Mouse (Mus musculus) lung, postnatal 4 days (tissue): ENCODE measurements around the gene Lrg1.

Source experiments
- DNase-seq, 2 experiments: peaks; one replicate each; pipeline ENCODE4 v3.0.0; 2021

The Lrg1 gene

GRCm38 (mm10) chr17:56134463-56134971, 12.7 kb upstream of the Lrg1 start:
- peak; percentile 73 to 85 for DNase-seq

GRCm38 (mm10) chr17:56133457-56134363, 11.9 kb upstream of the Lrg1 start:
- DNase-seq, result peak; percentile 70 to 72

DNA sequence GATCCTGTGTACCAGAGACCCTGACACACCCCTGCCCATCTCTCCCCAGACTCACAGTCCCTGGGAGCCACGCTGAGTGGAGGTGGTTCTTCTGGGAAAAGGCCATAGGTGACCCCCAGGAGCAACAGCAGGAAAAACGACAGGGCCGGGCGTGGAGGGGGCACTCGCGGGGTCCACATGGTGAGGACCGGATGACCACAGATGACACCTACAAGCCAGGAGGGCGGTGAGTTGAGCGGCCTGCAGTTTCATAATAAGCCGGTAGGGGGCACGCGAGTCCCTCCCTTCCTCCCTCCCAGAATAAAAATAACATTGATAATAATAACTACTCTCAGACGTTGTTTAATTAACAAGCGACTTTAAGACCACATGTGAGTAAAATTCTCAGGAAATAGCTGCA, 10.9 kb upstream of the Lrg1 start:
- DNase-seq, result peak; percentile 66 to 82

DNA sequence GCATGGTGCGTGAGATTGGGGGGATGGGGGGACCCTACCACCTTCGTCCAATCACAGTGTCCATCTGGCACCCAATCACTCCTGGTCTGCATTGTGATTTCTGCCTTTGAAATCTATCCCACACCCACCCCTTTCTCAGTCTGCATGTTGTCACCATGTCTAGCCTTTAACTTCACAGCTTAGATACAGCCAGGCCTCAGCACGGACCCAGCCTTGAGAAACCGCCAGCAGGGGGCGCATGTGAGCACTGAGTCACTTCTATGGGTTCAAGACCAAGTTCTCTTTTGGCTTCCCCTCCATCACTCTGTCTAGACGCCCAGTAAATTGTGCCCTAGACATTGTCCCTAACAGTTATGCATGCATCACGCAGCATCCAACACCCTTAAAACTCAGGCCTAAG, 10.0 kb upstream of the Lrg1 start:
- peak in 1 of 2 experiments; percentile 80 for DNase-seq

DNA sequence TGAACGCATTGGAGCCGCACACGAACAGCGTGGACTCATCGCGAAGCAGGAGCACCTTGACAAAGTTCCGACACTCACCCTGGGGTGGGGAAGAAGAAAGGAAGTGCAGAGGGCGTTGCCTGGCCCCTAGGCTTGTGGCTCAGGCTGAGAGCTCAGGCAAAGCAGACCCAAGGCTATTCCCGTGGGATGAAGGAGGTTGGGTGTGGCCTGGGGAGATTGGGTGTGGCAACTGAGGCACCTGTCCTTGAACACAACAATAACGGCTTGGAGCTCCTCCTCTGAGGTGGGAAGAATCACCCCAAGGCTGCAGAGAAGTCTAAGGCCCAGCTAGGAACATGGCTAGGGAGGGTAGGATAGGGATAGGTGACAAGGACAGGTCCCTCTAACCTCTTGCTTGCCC, 9.3 kb upstream of the Lrg1 start:
- no peak for DNase-seq

- no peak for DNase-seq
Measured at GRCm38 (mm10) chr17:56128246-56128645, 6.4 kb upstream of the Lrg1 start.

DNA sequence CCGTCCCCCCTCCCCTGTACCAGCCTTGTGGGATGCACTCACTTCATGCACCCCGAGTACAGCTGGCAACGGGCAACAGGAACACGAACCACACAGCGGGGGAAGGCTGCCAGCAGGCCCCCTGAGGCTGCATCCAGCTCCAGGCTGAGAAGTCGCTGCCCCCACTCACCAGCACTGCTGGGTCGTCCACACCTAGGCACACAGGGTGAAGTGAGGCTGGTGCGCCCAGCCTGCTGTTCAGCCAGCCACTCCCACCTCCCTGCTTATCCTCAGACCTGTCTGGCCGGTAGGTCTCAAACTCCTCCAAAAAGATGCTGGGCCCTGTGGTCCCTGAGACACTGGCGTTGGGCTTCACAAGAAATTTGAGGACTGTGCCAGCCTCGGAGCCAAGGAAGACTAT, 4.4 kb upstream of the Lrg1 start:
- DNase-seq, result no peak

- DNase-seq, result no peak
Measured at GRCm38 (mm10) chr17:56125276-56125630, 3.5 kb upstream of the Lrg1 start.

GRCm38 (mm10) chr17:56124377-56125275, 2.8 kb upstream of the Lrg1 start:
- peak in 1 of 2 experiments; percentile 67 for DNase-seq

- no peak for DNase-seq
Measured at GRCm38 (mm10) chr17:56123681-56124340, 2.0 kb upstream of the Lrg1 start.

DNA sequence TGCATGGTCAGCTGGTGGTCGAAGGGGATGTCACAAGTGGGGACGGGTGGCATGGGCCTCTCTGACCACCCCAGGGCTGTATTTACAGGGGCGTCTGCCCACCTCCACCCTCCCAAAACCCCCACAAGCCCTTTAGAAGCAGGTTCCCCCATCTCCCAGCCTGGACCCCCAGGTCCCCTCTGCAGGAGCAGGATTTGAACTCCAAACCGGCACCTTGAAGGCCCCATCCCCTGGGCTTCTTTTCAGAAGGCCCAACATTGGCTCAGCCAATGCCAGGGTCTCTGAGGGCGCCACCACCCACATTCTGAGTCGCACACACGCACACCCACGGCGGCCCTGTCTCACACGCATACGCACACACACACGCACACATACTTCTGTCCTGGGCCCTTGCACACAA, 1.4 kb upstream of the Lrg1 start:
- DNase-seq, result no peak

GRCm38 (mm10) chr17:56119981-56120880, 1.6 kb downstream of the Lrg1 start:
- peak; percentile 40 to 59 for DNase-seq

DNA sequence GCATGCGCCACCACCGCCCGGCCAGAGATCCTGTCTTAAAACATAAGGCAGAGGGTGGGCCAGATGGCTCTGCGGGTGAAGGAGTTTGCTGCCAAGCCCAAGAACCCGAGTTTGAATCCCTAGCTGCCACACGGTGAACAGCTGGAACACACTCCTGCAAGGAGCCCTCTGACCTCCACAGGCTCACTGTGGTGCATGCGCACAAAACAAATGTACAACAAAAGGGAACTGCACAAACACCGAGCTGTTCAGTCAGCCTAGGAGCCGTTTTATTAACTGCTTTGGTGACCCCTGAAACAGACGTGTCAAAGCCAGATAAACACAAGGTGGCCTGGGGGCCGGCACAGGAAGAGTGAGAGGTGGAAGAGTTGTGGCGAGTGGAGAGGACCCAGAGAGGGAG, 2.4 kb downstream of the Lrg1 start:
- no peak for DNase-seq

DNA sequence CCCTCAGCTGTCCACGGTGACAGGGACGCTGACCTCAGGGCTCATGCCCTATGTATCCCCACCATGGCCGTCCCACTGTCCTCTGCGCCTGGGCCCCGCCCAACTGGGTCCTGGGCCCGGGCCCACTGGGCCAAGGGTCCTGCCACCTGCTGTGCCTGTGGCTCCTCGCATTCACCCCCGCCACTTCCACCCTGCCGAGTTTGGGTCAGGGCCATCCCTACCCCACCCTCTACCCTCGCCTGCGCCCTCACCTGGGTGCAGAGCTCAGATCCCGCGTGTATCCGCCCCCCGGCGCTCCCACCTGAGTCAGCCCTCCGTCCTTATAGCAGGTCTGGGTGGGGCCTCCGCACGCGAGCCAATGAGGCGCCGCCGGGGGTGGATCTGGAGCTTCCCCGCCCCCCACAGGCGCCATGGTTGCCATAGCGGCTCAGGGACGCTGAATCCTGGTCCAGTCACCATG, 4.5 kb downstream of the Lrg1 start, which contains the start of gene Plin5:
Gene Plin5, minus strand, starts transcription at position 346 of the 460 bp plus-strand sequence.
- DNase-seq, result peak; percentile 50 to 64

- no peak for DNase-seq
Measured at GRCm38 (mm10) chr17:56116193-56116592, 5.6 kb downstream of the Lrg1 start.

DNA sequence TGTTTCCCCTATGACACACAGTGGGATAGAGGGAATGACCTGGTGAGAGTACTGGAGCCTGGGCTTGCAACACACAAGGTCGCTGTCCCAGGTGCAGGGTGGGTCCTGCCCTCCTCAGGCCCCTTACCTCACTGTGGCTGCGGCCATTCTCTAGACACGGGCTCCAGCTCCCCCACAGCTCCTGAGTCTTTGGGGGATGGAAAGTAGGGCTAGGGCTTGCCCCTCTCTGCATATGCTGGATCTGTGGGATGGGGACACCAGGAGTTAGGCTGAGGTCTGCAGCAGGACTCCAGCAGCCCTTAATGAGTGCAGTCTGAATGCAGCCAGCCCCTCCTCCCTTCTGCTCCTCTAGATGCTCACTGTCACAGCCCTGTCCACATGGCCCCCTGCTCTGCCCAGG, 9.1 kb downstream of the Lrg1 start:
- no peak for DNase-seq

DNA sequence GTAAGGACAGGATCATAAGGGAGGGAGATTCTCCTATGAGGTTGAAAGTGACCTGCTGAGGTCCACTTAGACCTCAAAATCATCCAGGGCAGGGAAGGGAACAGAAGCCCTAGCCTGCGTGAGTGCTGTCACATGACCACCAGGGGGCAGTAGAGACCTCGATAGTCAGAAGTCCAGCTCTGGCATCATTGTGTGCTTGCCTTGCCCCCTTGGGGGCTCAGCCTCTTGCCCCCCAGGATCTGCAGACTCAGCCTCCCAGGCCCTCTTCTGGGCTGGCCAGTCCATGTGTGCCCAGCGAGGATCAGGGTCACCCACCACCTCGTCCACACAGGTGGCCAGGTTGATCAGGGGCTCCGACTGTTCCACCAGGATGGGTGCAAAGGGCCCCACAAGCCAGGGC, 9.9 kb downstream of the Lrg1 start:
- DNase-seq, result peak; percentile 47 to 69

- no peak for DNase-seq
Measured at GRCm38 (mm10) chr17:56111021-56111420, 10.8 kb downstream of the Lrg1 start.

- no peak for DNase-seq
Measured at GRCm38 (mm10) chr17:56110571-56110970, 11.2 kb downstream of the Lrg1 start.

DNA sequence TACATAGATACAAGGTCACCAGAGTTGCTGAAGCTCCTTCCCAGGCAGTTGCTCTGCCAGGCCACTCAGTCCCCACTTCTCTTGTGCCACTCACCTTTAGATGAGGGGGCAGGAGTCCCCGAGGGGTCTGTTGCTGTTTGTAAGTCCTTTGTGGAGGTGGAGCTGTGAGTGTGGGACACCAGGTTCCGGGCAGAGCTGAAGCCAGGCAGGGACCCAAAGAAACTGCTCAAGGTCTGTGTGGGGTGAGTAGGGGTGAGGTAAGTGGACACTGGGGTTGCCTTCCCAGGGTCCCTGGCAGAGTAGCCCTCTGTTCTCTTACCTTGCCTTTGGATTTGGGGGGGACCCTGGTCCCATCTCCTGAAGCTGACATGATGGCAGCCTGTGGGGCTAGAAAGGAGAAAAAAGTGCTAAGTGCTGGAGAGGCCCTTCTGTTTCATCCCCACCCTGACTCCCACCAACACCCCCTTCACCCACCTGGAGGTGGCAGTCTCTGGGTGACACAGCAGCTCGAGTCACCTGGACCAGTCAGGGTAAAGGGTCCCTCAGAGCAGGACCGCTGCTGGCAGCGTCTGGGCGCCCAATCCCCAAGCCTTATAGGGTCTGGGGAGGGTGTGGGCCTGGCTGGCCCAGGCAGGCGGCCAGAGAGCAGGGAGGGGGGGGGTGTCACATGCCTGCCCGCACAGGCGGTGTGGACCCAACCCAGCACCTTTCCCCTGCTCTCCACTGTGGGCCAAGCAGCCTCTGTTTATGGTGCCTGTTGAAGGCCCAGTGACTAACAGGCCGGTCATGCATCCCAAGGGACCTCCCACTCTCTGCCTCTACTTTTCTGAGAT, 12.4 kb downstream of the Lrg1 start, which contains the start of gene Plin4:
Gene Plin4, minus strand, starts transcription at position 585 of the 833 bp plus-strand sequence.
- DNase-seq, result no peak
